Mouse (Mus musculus): Measurements from ENCODE around the gene Gabra5.
A peak's percentile ranks its signal among the peaks of the same experiment; 100 is the strongest.

The Gabra5 gene

GRCm38 (mm10) chr7:57509681-57510141 is at the start of gene Gabra5:
Gene Gabra5 (minus strand): TSS chr7:57510059.
- DNase-seq (ENCODE audit: low read depth, low spot score) = peak; percentile 77

- peak; percentile 85 for DNase-seq (ENCODE audit: low read depth, low spot score)
Observed at GRCm38 (mm10) chr7:57538565-57538964, 28.7 kb upstream of the Gabra5 start.

- no peak for DNase-seq (ENCODE audit: low read depth, low spot score)
Observed at GRCm38 (mm10) chr7:57532676-57533075, 22.8 kb upstream of the Gabra5 start.

DNA sequence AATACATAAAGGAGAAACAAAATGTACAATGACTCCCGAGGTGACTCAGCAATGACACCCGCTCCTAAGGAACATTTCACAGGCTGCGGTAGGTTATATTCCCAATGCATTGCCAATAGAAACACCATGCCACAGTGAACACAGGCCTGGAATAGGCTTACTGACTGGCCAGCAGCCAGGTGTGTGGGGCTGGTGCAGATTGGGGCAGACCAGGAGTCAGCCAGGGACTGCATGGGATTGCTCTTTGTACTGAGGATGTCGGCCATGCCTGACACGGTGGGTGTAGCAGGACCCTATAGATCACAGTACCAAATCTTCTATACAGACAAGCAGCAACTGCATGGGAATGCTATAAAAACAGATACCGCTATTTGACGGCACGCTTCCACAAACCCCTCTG is 20.1 kb upstream of the Gabra5 start:
- DNase-seq (ENCODE audit: low read depth, low spot score) = no peak

GRCm38 (mm10) chr7:57529451-57529850 is 19.6 kb upstream of the Gabra5 start:
- no peak for DNase-seq (ENCODE audit: low read depth, low spot score)

DNA sequence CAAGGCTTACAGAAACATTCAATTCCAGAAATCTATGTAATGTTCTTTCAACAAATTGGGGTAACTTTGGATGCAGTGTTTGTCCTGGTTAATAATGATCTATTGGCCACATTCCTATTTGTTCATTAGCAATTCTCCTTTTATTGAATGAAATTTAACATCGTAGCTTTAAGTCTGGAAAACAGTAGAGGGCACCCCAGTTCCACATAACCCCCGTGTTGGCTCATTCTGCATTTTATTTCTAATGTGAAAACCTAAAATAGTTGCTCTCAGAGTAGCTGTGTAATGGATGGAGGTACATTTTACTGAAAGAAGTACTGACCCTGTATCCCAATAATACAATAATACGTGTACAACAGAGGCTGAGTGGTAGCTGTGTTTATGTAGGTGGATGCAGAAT is 3.1 kb upstream of the Gabra5 start:
- DNase-seq (ENCODE audit: low read depth, low spot score) = no peak

- DNase-seq (ENCODE audit: low read depth, low spot score) = peak; percentile 42
Observed at GRCm38 (mm10) chr7:57508860-57509632, 813 bp downstream of the Gabra5 start.

DNA sequence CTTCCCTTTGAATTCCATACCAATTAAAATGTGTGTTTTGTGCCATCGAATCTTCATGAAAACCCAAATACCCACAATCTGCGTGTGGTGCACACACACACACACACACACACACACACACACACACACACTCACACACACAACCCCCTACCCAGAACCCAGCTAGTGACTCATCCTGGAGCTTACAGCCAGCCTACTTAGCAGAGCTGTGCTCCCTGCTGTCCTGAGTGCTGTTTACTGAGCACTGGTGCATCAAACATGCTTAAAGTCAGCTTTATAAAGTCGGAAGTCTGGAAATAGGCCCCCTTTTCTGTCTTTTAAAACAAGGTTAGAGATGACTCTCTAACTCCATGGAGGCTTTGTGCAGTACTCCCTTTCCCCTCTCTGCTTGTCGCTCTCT is 7.0 kb downstream of the Gabra5 start:
- DNase-seq (ENCODE audit: low read depth, low spot score) = no peak

DNA sequence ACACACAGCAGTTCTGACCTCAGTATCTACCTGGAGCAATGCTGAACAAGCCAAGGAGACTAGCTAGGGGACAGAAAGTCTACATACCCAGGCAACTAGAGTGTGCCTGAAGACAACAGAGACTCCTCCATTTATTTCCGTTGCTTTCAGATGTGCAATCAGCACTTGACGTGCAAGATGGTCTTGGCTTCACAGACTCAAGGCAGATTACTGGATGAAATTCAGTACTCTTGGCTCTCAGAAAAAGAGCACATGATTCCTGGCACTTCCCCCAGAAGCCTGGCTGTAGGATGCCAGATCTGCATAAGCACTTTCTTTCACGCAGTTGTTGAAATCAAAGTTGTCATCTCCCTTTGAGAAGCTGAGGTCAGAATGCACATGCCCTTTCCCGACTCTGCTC is 18.1 kb downstream of the Gabra5 start:
- DNase-seq (ENCODE audit: low read depth, low spot score) = no peak

DNA sequence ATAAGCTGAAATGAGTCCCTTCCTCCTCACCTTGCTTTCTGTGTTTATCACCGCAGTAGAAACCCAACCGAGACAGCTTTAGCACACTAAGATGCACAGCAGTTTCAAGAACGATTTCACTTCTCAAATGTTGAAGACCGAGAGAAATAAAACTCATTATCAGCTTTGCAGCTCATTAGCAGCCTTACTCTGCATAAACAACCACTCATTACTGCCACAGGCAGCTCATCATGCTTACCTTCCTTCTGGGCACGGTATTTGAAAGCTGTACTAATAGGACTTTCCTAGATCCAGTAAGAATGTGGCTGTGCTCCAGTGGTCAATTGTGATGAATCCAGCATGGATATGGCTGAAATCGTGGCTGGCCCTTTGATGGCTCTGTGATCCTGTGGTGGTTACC is 23.0 kb downstream of the Gabra5 start:
- DNase-seq (ENCODE audit: low read depth, low spot score) = no peak

- peak; percentile 8 for DNase-seq (ENCODE audit: low read depth, low spot score)
Observed at GRCm38 (mm10) chr7:57482896-57483295, 27.0 kb downstream of the Gabra5 start.

DNA sequence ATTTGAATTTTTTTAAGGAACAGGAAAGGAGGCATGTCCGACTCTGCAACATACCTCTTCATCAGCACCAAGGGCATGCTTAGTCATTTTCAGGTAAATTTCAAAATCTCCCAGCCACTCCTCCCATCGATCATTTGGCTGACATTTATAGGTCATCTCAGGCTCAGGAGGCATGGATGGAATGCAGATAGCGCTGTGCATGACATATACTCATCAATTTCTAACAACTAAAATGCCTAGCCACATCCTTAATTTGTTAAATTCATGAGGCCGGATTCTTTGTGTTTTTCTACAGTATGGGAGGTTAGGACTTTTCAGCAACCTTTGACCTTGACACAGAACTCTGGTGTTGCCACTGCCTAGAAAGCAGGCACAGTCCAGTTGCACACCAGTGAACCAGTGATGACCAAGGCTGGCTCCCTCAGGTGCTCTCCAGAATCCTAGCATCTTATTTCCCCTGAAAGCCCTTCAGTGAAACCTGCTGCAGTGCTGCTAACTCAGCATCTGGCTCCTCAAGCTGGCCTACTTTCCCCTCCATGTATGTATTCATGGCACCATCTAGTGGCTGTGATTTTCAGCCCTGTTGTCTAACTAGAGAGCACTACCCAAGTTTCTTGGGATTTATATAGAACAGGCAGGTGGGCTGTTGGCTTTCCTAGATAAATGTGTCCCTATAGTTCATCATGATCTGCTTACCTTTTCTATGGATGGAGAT is 35.9 kb downstream of the Gabra5 start:
- peak; percentile 29 for DNase-seq (ENCODE audit: low read depth, low spot score)

- no peak for DNase-seq (ENCODE audit: low read depth, low spot score)
Observed at GRCm38 (mm10) chr7:57471316-57471715, 38.5 kb downstream of the Gabra5 start.

- DNase-seq (ENCODE audit: low read depth, low spot score) = peak; percentile 19
Observed at GRCm38 (mm10) chr7:57460354-57460753, 49.5 kb downstream of the Gabra5 start.

GRCm38 (mm10) chr7:57448239-57448638 is 61.6 kb downstream of the Gabra5 start:
- DNase-seq (ENCODE audit: low read depth, low spot score) = no peak

DNA sequence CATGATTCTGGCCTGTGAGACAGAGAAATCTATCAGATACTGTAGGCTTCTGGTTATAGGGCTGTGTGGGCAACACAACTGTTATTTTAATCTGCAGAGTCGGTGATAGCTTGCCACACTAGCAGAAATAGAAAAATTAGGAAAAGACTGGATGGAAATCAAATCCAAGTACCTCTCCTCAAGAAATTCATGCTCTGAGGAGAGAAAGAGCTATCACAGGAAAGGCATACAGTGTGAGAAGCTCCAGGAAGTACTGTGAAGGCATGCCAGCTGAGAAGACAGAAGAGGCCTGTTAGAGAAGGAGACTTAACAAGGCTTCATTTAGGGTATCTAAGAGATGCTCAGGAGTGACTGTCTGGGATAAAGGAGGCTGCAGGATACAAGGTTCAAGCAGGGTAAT is 87.2 kb downstream of the Gabra5 start:
- DNase-seq (ENCODE audit: low read depth, low spot score) = no peak

DNA sequence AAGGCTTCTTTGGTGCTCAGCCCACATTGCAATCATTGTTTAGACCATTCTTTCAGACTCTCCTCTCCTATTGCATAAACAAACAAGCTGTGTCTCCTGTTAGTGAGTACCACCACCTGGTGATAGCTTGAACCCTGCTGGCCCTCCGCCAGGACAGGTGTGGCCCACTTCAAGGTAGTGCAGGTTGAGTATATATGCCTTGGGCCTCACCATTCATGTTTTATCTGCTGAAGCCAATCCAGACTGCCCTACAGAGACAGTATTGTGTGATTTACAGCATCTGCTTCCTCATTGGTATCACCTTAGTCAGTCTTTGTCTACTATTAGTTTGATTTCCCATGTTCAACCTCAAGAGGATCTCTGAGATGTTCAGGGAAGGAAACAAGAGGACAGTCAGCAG is 88.8 kb downstream of the Gabra5 start:
- no peak for DNase-seq (ENCODE audit: low read depth, low spot score)

- no peak for DNase-seq (ENCODE audit: low read depth, low spot score)
Observed at GRCm38 (mm10) chr7:57419392-57419791, 90.5 kb downstream of the Gabra5 start, which contains the start of gene Gabrb3. Gene Gabrb3 (plus strand): TSS chr7:57419692.

GRCm38 (mm10) chr7:57412896-57413295 is 97.0 kb downstream of the Gabra5 start:
- no peak for DNase-seq (ENCODE audit: low read depth, low spot score)

- no peak for DNase-seq (ENCODE audit: low read depth, low spot score)
Observed at GRCm38 (mm10) chr7:57411163-57411562, 98.7 kb downstream of the Gabra5 start.

GRCm38 (mm10) chr7:57393551-57393950 is 116.3 kb downstream of the Gabra5 start:
- DNase-seq (ENCODE audit: low read depth, low spot score) = no peak

DNA sequence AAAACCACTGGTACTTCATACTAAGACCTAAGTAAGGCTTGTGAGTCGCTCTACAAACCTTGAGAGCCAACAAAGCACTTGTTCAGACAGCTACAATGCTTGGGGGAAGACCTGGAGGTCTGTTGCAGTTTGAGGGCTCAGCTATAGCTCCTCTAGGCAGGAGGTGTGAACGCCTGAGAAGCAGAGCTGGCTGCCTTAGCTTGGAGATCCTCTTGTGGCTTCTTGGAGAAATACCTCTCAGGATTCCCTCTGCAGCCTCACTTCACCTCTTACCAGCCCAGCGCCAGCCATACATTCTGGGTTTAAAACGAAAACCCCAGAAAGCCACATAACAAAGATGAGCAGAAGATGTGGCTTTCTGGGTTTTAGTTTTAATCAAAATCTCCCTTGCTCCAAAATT is 119.8 kb downstream of the Gabra5 start:
- no peak for DNase-seq (ENCODE audit: low read depth, low spot score)

GRCm38 (mm10) chr7:57387341-57387654 is 122.6 kb downstream of the Gabra5 start:
- DNase-seq (ENCODE audit: low read depth, low spot score) = no peak
